Mouse (Mus musculus): ENCODE data around the gene Tex22.

The Tex22 gene

GRCm38 (mm10) chr12:113103846-113104451 is 29.6 kb downstream of the Tex22 start:
- peak; percentile 57 for DNase-seq

- DNase-seq, result no peak
These were observed 32.1 kb downstream of the Tex22 start for GRCm38 (mm10) chr12:113106386-113106785.

GRCm38 (mm10) chr12:113107431-113108124 is 33.3 kb downstream of the Tex22 start:
- no peak for DNase-seq

GRCm38 (mm10) chr12:113108528-113109283 is 34.4 kb downstream of the Tex22 start:
- no peak for DNase-seq

- DNase-seq, result no peak
These were observed 35.5 kb downstream of the Tex22 start for GRCm38 (mm10) chr12:113109801-113110200.

GRCm38 (mm10) chr12:113114141-113114540 is 39.8 kb downstream of the Tex22 start:
- no peak for DNase-seq

- no peak for DNase-seq
These were observed 40.7 kb downstream of the Tex22 start for GRCm38 (mm10) chr12:113114856-113115538.

DNA sequence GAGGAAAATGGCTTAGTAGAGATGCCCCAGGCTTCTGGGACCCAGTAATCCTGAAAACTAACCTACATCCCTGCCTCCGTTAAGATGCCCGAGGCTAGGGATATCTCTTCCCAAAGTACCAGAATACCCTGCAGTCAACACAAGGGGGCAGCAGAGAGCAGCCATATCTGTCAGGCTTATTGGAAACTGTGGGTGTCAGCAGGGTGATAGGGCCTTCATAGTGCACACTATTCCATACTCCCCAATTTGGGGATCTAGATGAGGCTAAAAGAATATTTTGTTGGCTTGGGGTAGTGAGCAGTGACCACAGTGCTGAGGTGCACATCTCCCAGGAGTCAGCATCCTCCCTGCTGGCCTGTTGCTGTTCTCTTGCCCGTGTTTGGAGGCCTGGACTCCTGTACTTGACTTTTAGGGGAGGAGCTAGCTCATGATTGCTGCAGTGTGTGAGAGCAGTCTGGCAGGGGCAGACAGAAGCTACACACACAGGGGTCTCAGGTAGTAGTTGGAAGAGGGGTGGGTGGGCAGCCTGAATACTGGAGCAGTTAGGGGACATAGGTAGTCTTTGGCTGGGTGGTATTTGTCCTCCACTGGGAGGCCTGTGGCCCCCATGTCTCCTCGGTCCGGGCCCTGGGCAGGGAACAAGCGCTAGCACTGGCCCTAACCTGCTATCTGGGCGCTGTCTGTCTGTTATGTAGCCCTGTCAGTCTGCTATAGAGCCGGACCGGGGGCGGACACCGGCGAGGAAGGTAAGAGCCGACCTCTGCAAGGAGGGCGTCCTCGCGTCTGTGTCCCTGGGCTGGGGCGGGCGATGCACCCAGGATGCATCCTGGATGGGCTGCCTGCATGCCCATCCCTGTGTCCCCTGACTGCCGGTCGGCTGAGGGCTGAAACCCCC is 45.5 kb downstream of the Tex22 start:
- DNase-seq, result peak; percentile 70

- DNase-seq, result no peak
These were observed 50.4 kb downstream of the Tex22 start for GRCm38 (mm10) chr12:113124726-113125125.

DNA sequence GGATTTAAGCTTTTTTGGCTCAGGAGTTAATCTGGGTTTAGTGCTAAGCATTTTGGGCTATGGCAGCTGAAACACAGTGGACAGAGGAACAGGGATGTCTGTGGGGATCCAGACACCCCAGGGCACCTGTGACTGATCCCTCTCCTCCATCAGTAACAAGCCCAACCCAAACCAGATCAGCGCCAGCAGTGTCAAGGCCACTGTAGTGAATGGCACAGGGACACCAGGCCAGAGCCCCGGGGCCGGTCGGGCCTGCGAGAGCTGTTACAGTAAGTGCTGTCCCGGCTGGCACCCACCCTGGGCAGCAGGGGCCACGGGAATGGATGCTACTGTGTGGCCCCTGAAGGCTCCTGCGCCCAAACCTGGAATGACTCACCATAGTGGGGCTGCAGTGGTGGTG is 56.4 kb downstream of the Tex22 start:
- DNase-seq, result no peak

DNA sequence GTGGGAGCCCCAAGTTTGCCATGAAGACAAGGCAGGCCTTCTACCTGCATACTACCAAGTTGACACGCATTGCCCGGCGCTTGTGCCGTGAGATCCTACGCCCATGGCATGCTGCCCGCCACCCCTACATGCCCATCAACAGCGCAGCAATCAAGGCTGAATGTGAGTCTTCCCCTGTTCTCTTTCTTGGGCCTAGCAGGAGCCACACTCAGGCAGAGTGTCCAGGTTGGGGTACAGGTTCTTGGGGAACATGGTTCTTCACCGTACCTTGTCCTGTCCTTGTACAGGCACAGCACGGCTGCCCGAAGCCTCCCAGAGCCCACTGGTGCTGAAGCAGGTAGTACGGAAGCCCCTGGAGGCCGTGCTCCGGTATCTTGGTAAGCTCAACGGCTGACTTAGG is 57.3 kb downstream of the Tex22 start:
- DNase-seq, result no peak

- no peak for DNase-seq
These were observed 58.3 kb downstream of the Tex22 start for GRCm38 (mm10) chr12:113132567-113132966.

- DNase-seq, result no peak
These were observed 59.0 kb downstream of the Tex22 start for GRCm38 (mm10) chr12:113133260-113133659.

DNA sequence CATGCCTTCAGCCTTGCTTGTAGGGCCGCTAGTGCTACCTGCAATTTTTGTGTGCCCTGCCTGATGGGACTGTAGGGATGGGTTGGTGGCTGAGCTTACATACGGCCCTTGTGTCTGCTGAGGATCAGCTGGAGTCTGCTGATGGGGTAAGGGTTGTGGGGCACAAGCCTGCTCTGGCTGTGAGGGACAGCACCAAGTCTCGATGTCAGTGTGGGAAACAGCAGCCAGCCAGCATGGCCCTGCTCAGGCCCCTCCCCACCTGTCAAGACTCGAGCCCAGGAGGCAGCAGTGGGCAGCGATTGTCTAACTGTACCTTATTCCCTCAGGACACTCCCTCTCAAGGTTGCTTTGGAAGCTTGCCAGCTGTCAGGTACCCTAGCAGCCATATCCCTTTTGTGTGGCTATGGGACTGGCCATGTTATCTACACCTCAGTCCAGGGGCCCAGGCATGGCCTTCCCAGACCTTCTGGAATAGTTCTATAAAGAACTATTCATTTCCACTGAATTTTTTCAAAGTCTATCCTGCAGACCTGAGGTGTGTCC is 59.6 kb downstream of the Tex22 start:
- DNase-seq, result no peak

DNA sequence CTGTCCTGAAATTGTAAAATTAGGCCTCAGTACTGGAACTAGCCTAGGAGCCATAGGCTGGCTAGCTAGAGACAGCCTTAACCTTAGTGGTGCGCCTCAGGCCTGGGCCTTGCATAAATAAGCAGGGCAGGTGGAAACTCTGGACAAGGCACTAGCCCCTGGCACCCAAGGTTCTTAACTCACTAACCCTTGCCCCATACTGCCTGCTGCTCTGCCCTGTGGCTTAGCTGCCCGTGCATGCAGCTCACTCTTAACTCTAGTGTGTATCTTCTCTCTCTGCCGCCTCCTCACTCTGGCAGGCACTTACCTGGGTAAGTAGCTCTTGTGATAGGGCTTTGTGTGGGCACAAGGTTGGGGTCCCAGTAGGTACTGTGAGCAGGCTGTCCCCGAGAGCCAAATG is 60.2 kb downstream of the Tex22 start:
- no peak for DNase-seq

- no peak for DNase-seq
These were observed 61.1 kb downstream of the Tex22 start for GRCm38 (mm10) chr12:113135401-113135800.

DNA sequence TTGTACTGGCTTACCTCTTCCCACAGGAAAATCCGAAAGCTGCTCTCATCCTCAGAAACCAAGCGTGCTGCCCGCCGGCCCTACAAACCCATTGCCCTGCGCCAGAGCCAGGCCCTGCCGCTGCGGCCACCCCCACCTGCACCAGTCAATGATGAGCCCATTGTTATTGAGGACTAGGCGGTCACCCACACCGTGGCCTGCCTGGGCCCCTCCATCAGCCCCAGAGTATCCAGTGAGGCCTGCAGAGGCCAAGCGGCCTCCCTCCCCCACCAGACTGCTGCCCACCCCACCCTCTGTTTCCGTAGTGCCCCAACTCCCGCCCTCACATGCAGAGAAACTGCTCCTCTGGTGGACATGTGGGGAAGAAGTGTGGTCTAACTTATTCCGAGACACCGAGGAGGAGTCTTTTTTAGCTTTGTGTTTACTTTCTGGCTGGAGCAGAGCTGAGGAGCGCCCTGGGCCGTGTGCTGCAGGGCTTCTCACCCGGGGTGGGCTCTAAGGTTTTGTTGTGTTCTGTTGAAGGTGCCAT is 62.3 kb downstream of the Tex22 start:
- no peak for DNase-seq

DNA sequence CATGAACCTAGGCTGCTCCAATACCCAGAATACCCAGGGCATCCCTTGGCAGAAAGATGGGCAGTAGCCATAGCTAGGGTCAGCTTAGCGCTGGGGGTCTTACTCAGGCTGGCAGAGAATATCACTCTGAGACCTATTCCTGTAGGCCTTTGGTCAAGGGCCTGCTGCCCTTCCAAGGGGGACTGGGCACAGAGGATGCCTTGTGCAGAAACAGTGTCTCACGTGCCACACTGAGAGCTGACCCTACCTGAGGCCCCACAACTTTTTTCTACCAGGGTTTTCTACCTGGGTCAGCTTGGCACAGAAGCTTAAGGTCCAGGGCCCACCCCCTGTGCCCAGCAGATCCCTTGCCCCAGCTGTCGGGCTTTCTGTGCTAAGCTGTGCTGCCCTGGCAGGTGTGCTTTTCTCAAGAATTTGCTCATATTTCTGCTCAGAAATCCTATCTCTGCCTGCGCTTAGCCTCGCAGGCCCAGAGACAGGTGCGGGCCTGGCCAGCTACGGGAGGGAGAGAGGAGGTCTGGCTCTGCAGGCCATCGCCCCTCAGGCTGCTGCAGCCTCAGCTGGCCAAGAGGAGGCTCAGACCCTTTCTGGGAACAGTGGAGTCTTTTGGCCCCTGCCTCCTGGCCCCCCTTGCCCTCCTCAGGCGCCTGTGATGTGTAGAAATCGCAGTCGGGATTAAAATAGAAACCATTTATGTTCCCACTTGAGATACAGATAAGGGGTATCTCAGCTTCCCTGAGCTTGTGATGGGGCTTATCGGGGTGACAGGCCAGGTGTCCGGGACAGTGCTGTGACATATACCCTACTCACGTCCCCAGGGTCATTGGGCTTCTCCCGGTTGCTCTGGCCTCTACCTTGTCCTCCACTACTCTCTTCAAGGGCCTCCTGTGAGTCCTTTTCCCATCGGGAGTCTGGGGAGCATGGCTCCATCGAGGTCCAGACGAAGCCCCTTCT is 63.2 kb downstream of the Tex22 start:
- no peak for DNase-seq

DNA sequence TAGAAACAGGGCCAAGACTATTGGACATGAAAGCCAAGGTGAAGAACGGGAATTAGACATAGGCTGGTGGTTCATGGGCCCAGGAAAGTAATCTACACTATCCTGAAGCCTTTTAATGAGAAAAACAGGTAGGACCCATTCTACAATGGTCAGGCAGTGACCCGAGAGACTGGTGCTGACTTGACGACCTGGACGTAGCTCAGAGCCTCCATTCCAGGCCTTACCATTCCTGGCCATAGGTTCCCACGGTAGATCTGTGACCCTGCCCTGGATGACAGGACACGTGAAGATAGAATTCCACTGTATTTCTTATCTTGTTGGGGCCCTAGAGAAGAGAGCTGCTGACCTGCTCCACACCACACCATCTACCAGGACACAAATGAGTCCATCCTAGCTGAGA is 64.0 kb downstream of the Tex22 start:
- DNase-seq, result no peak
